Mouse (Mus musculus) olfactory bulb, adult 2 months (tissue): ENCODE measurements at regions not wholly inside any gene's neighbourhood (a gene's known extent, or its start where the extent isn't known, plus 50 kb on each side); places are given as distances from the start of the nearest gene placed in this dataset.

Experiments
- CTCF ChIP-seq: fragments of 200-500 bp; IDR thresholded peaks from 2 replicates; pipeline ENCODE4 v1.5.1; 2012; ENCODE audit warnings: low read depth, mild to moderate bottlenecking, low read length, moderate library complexity; ENCODE audit not compliant: insufficient read depth
- POLR2A ChIP-seq: fragments of 200-500 bp; IDR thresholded peaks from 2 replicates; pipeline ENCODE4 v1.6.1; 2012; ENCODE audit warnings: mild to moderate bottlenecking, low read depth, low read length, moderate library complexity; ENCODE audit not compliant: insufficient read depth

- no peak for TF ChIP-seq CTCF
- no peak for TF ChIP-seq POLR2A
These were observed 241.1 kb upstream of the Irx3 start for GRCm38 (mm10) chr8:92042951-92043350.
